Mouse (Mus musculus): ENCODE measurements at regions not wholly inside any gene's neighbourhood (a gene's known extent, or its start where the extent isn't known, plus 50 kb on each side); places are given as distances from the start of the nearest gene placed in this dataset.

- DNase-seq, result no peak
Measured at GRCm38 (mm10) chrX:98375437-98375836, 226.9 kb downstream of the Ar start.

- no peak for DNase-seq
Measured at GRCm38 (mm10) chrX:98380247-98380905, 231.8 kb downstream of the Ar start.

GRCm38 (mm10) chrX:98384017-98384416 lies 235.4 kb downstream of the Ar start:
- DNase-seq, result no peak

GRCm38 (mm10) chrX:98392376-98392775 lies 243.8 kb downstream of the Ar start:
- peak in 1 of 2 experiments; percentile 1 for DNase-seq

- DNase-seq, result no peak
Measured at GRCm38 (mm10) chrX:98409090-98409489, 260.5 kb downstream of the Ar start.

- no peak for DNase-seq
Measured at GRCm38 (mm10) chrX:98419437-98419836, 270.9 kb downstream of the Ar start.

GRCm38 (mm10) chrX:98452026-98452425 lies 303.5 kb downstream of the Ar start:
- peak in 1 of 2 experiments; percentile 3 for DNase-seq

GRCm38 (mm10) chrX:98476473-98477254 lies 328.1 kb downstream of the Ar start:
- DNase-seq, result no peak
